Mouse (Mus musculus) cerebellum, adult 11-12 months (tissue): ENCODE results near the gene Optn.

ENCODE experiments used
- DNase-seq: peaks from one replicate; pipeline ENCODE4 v3.0.0; 2022

The Optn gene

DNA sequence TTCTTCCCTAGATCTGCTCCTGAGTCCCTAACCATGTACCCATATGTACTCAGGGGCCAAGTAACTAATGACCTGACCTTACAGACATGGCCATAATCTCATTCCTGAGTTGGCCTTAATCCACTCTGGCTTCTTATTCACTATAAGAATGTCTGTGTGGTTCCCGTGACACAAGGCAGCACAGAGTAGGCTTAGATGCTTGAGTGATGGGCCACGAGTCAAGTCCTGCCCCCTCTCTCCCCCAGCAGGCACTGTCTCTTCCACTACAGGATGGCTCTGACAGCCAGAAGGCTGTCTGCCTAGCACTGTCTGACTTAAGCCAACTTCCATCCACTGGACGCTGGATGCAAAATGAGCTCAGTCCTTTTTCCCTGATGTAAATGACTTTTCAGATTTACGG is 3.9 kb downstream of the Optn start:
- DNase-seq: no peak

DNA sequence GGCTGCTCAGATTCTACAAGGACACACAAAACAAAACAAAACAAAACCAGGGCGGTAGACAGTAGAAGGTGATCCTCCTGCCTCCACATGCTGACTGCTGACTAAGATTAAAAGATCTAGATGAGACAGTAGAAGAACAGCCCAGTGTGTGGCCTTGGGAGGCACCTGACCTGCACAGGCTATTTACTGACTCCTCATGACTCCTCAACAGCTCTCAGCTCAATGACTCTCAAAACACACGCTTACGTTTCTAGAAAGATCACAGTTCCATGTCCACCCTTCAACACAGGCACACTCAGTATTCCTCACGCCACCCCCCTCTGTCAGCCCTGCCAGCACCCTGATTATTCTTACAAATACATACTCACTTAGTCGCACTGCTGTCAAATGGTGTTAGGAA is 5.4 kb downstream of the Optn start:
- no peak for DNase-seq

DNA sequence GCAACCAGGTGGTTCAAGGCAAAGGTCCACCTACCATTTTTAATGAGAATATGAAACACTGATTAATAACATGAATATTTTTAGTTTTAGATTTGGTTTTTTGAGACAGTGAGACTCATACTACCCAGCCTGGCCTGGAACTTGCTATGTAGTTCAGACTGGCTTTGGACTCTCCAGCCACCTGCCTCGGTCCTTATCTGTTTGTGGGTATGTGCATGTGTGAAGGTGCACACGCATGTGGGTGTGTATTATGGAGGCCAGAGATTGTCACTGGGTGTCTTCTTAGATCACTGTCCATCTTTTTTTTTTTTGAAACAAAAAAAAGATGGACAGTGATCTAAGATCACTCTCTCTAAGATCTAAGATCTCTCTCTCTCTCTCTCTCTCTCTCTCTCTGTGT is 13.3 kb downstream of the Optn start:
- DNase-seq: no peak

DNA sequence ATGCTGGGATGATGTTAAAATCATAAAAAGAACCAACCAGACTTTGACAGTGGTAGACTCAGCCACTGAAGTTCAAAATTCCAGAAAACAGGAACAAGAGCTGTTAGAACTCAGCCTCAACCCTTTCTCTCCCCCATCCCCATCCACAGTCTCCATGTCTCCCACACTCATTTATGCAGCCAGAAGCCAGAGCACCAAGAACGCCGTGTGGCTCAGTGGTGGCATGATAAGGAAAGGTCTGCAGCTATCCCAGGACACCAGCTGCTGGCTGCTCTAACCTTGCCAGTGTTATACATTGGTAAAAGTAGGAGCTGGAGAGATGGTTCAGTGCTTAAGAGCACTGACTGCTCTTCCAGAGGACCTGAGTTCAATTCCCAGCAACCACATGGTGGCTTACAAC is 16.8 kb downstream of the Optn start:
- DNase-seq: no peak

DNA sequence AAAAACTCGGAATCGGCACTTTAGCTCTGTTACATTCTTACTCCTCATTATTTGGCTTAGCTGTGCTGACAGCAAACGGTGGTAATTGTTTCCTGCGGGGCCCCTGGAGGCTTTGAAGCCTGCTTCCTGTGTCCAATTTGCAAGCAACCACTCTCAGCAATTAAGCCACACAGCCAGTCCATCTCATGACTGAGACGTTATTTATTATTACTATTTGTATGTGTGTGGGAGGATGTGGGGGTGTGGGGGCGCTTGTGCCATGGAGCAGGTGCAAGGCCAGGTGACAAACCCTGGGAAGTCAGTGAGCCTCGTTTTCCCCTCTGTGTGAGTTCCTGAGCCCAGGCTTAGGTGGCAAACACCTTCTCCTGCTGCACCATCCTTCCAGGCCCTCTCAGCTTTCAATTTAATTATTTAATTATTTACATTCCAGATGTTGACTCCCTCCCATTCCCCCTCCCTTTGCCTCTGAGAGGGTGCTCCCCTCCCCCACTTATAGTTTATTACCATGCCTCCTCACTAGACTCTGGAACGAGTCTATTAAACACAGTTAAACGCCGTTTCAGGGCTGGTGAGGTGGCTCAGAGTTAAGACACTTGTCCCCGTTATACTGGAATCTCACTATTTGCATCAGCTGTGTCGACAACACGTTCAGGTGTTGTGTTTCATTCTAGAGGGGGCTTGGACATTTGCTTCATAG is 18.4 kb downstream of the Optn start:
- DNase-seq: no peak

DNA sequence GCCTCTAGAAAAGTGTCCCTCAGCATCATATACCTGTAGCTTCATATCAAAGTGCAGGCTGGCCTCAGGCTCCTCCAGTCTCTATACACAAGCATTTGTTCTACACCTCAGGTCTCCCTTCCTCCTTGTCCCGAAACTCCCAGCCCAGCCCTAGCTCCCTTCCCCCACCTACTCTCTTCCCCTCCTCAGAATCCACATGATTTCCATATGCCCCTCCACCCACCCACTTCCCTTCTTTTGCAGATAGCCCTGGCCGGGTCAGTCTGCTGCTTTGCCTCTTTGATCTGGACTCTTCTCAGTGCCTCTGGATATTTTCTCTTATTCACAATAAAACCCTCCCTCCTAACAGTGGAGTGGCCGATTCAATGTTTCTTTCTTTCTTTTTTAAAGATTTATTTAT is 19.5 kb downstream of the Optn start:
- DNase-seq: no peak

DNA sequence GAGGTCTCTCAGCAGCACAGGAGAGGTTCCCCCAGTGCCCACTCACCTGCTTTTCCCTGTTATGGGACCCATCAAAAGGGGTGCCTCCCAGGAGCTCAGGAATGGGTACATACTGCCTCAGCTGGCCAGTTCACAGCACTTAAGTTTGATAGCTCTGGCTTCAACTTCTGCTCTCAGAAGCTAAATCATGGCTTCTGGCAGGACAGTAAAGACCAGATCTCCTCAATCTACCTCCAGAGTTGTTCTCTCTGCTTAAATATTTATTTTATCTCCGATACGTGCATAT is 20.4 kb downstream of the Optn start:
- no peak for DNase-seq

DNA sequence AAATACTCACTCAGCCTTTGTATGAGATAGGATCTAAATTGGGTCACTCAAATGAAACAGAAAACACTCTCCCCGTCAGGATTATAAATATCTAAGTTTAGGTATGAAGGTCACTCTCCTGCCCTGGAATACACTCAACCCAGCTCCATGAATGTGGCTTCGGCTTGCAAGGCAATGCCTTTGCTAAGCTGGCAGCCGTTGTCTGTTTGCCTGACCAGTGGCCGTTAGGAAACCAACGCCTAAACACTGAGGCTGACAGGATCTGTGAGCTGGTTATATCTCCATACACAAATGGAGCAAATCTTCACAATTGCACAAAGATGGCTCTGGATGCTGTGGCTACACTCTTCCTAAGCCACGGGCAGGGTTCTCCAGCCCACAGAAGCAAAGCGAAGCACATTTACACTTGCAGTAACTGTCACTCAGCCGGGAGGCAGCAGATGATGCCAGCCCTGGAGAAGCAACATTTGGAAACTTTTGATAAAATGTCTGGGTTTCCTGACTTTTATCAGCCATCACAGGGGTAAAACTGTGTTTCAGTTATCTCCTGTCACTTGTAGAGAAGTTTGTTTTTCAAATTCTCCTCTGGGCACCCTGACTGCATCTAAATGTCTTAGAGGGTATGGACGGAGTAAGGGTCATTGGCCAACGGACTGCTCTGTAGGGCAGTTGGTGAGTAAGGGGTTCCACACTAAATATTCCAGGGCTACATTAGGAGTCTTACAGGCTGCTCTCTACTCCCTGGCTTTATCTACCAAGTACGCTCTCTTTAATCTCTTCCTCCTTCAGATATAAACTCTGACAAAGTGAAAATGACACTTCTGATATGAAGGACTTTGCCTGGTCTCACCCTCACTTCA is 21.0 kb downstream of the Optn start:
- DNase-seq: no peak

DNA sequence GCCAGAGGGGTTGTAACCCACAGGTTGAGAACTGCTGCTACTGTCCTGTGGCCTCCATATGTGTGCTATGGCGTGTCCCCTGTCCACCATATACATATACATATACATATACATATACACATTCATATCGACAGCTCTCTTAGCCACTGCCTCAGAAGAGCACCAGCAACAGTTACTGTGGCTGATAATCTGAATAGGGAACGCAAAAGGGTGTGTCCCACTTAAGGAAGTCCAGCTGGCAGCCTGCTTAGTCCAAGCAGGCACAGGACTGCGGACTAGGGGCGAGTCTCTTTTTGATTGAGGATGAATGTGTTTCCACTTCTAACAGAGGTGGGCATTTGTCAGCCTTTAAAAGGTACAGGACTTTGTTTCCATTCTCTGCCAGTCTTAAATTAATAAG is 22.0 kb downstream of the Optn start:
- DNase-seq: no peak

DNA sequence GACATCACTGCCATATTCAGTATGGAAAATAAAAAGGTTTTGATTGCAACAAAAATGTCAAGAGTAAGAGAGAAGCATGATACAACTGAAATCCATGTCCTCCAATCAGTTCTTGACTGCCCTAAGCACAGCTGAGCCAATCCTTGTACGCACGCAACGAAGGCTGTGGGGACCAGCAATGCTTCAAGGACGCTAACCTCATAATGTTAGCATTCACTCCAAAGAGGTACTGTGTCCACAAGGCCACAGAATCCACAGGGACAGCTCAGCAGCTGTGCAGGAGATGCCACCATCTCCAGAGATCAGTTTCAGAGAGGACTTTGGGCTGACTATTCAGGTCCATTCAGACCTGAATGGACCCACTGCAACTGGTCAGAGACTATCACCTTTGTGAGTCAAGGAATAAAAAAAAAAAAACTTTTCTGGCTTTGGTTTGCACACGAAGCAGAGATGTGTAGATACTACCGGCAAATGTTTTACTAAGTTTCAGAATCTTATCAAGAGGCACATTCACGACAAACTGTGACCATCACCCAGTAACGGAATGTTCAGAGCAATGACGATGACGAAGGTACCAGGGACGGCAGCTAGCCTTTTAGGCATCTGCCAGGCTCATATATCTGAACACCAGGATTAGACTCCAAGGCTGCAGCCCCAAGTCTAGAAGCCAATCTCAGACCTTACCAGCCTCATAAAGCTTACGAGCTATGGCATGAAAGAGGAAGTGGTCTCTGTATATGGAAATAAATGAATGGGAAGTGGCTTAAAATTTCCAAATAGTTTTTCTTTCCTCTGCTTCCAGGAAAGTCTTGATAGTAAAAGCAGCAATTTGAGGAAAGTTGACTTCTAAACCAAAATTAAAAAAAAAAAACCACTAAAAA is 23.3 kb downstream of the Optn start:
- no peak for DNase-seq

DNA sequence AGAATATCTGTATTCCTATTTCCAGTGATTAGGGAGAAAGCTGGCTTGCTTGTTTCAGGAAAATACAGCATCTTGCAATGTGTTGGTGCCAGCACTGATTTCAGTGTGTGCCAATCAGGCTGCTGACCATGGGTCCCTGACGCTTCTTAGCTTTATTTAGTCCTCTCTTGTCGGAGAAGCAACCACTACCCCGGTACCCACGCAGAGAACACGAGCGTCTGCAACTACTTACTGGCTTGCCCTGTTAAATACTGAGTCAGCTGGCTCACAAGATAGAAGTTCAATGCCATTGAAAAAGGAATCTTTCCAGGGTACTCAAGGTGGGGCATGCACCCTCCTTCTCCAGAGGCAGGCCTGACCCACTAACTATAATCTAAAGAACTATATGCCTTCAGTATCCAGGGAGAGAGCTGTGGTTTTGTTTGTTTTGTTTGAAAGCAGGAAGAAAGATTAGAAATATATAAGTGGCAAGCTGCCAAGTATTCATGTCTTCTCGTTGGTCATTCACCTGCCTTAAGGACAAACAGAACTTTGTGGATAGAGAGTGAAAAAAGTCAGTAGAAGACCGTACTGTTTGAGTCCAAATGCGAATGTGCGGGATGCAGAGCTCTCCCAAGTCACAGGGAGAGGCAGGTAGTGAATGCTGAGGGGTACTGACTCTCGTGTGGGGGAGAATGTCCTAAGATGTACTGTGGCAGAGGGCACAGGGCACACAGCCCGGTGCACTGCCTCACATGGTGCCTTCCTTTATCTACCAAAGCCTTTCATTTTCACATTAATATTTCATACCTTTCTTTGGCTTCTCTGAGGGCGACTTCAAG is 24.3 kb downstream of the Optn start:
- DNase-seq: no peak

DNA sequence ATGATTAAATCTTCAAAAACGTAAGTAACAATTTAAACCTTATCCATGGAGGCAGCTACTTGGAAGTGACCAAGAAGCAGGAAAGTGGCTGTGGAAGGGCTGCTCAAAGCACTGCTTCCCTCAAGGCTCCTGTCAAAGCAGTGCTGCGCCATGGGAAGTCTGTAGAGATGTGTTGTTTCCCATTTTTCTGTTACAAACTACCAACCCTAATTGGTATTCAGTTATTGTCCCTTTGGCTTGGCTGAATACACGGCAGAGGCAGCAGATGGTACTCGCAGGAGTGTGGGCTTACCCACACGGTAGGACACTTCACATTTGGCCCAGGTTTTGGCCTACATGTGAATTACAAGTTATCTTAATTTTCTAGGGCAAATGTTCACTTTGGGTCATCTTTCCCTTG is 25.5 kb downstream of the Optn start:
- peak; percentile 72 for DNase-seq

DNA sequence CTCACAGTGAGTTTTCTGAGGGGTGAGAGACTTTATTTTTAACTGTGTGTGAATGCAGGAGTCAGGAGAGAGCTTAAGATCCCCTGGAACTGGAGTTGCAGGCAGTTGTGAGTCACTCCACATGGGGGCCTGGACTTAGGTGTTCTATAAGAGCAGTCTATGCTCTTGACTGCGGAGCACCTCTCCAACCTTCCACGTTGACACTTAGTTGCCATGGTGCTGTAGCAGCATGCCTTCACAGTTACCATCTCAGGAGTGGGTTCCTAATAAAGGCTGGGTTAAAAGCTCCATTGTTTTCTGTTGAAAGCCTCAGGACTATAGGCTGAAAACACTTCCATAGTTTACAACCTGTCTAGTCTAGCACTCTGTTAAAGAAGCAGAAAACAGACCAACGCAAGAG is 26.5 kb downstream of the Optn start:
- no peak for DNase-seq

DNA sequence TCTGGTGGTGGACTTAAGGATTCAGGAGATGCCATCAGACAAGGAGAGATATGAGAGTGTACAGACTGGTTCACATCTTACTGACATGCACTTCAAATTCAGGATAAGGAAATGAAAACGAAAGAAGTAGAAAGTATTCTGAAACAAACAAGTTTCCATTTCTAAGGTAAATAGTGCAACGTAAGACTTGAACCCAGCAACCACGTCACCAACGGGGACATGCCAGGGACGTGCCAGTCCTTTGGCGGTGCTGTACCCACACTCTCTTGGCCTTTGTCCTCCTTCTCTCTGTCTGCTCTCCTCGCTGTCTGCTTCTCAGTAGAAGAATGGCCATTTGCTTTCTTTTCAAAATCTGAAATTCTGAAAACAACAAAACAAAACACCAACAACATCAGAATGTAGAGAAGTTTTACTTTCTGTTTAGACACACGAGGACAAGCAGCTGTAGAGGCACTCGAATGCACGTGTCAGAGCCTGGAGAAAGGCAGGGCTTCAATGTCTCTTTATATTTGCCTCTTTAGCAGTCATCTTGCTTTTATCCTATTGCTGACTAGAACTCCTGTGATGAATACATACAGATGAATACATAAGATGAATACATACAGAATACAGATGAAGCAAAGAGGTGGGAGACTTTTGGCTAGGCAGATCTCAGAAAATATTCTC is 27.3 kb downstream of the Optn start:
- no peak for DNase-seq

DNA sequence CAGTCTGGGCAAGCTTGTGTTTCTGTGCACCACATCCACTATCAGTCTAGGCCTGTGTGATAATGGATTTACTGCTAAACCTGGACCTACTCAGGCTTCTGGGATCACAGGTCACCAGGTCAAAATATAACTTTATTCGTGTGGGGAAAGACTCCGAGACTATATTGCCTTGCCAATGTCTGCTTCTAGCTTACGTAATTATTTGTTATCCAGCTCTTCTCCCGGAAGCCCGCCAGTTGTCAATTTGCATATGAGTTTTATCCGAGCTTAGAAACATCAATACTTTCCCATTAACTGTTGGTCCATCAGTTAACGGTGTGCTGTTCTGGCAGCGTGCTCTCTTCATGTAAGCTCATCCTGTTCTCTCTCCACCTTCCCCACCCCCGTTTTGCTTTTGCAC is 28.6 kb downstream of the Optn start:
- DNase-seq: no peak

DNA sequence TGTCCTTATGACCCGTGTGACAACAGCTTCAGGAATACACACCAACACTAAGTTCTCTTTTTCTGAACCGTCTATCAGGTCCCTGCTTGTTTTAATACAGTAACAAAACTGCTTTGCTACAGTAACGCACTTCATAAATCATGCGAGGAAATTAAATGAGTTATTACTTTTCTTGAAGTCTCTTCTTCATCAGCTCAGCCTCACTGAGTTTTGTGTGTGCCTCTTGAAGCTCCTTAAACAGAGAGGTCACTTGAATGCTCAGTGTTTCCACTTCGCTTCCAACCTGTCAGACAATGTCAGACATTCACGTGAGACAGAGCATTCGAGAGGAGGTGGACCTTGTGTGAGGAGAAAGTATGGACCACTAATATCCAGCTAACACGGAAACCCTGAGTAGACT is 29.1 kb downstream of the Optn start:
- DNase-seq: no peak

DNA sequence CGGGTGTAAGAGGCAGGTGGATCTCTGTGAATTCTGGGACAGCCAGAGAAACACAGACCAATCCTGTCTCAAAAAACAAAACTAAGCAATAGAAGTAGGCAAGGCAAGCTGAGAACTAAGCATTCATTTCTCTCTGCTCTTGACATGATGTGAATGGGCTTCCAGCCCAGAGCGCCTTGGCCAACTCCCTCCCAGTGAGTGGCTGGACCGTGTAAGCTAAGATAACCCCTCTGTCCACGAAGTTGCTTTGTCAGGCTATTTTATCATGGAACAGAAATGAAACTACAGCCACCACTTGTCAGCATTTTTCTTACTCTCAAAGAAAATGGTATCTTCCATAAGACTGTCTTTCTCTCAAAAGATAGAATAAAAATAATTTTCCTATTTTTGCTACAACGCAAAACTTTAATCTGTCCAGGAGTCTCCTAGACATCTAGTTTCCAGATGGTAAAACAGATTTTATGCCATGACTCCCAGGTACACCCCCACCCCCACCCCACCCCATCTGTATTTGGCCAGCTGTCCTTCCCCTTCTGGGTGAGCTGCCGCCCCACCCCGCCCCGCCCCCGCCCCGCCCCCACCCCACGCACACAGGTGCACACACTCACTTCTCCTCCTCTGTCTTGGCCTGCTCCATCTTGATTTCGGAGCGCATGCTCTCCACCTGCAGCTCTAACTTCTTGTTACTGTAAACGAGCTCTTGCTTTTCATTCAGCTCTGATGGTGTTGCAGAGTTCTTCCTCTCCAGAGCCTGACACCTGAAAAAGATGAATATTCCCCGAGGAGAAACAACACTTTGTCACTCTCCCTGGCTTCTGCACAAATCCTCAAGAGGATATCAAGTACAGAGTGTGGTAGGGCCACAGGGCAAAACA is 30.1 kb downstream of the Optn start:
- DNase-seq: no peak

DNA sequence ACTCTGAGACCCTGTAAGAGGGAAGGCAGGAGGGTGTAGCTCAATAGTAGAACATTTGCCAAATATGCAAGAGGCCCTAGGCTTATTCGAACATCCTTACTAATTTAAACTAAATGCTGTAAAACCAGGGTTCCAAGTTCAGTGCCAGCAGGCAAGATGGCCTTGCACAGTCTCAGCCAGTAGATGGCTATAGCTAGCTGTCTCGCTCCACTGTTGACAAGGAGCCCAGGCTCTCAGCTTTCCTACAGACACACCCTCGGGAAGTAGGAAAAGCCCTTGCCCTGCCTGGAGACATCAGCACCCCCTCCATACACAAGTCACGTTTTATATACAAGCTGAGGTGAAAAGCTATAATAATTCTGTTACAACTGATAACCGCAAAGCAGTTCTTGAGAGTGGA is 31.2 kb downstream of the Optn start:
- DNase-seq: no peak

DNA sequence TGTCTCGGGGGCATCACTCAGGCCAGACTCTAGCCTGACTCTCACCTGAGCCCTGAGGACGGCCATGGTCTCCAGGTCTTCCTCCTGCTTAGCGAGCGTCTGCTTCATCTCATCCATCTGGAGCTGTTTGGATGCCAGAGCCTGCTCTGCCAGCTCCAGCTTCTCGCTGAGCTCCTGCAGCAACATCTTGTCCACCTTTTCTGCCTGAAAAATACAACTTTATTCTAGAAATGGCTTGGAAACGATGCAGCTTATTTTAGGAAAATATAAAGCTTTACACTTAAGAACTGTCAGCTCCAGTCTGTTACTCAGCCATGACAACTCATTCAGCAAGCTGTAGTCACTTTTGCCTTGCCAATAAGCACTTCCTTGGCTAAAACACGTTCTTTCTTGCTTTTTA is 32.6 kb downstream of the Optn start:
- DNase-seq: peak; percentile 66

DNA sequence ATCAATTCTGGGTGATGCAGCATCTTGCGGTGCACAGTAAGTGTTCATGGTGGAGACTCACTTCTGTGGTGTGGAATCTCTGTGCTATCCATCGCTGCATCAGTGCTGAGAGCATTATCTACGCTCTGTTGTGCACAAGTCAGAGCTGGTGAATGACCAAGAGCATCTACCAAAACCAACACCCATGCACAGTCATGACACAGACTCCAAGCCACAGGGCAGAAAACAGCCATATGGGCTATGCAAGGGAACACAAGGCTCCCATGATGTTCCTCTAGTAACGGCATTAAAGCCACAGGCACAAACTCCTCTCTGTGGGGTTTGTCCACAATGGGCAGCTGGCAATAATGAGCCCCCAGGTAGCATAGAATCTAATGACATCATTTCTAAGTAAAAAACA is 34.0 kb downstream of the Optn start:
- no peak for DNase-seq

DNA sequence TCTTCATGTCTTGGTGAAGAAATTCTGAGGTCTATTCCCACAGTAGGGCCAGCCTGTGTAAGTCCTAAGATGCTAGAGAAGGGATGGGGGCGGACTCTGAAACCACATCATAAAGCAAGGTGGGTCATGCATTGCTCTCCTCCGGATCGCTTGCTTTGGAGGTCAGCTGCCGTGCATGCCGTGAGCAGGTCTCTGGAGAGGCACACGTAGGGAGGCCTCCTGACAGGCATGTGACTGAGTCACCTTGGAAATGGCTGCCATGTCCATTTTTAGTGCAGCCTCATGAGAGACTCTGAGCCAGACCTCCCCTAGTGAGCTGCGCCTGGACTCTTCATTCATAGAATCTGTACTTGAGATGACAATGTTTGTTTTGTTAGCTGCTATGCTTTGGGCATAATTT is 35.8 kb downstream of the Optn start:
- no peak for DNase-seq
